ENCODE assay signal across 8 mouse cellular contexts in the genomic region with DNA sequence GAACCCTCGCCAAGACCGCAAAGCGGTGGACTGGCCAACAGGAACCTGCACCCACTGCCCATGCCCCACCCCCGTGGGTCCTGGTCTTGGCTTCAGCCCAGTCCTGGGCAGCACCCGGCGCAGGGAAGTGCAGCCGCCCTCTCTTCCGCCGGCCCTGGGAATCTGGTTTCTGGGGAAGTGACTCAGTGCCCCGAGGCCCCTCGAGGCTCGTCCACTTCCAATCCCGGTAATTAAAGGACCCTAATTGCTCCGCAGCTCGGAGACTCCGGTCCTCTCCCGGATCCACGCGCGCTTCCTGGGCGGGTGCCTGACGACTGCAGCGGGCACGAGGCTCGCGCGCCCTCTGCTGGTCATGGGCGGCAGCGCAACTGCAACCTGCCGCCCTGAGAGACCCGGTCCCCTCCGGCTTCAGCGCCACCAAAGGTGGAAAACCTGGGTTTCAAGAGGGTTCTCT. TPM values are rescaled to one million over a fixed set of nuclear protein-coding genes. Genes with fewer than 3 reads are reported as not detected.
DNase-seq lines count a peak whose midpoint lies in the region; ATAC-seq and TF ChIP-seq lines count a peak whose summit lies in the region.

No protein-coding gene starts in this region.

- H3K27me3 ChIP-seq in forebrain, embryonic 10.5 days (ENCODE audit: poor library complexity, severe bottlenecking) = peaks cover 91% of the 10 kb centered on the region
- peaks cover 10% of the 10 kb centered on the region for H3K27me3 ChIP-seq in heart, embryonic 16.5 days (ENCODE audit: control insufficient read depth, insufficient read depth, low read length)
- H3K27me3 ChIP-seq in neural tube, embryonic 14.5 days (ENCODE audit: control insufficient read depth, insufficient read depth, low read length) = peaks cover 20% of the 10 kb centered on the region
- no peaks in the 10 kb centered on the region for H3K27me3 ChIP-seq in testis, adult 2 months (ENCODE audit: control insufficient read depth, insufficient read depth, low read length)

- ATAC-seq in heart, embryonic 16.5 days (replicated peaks; ENCODE audit: extremely low read depth, insufficient read depth, low FRiP score) = peak; percentile 47
- peak; percentile 32; the same call in 1 of the 2 replicates for ATAC-seq in neural tube, embryonic 14.5 days (ENCODE audit: low read depth)

- peak; percentile 80 to 81 for DNase-seq in CD8-positive naive resting alpha-beta T cell, adult 2 months (ENCODE audit: low read depth in 2 of 2, low spot score in 2 of 2)
- peak; percentile 60 for DNase-seq in c-Kit-negative CD71-positive TER-119-positive erythroid progenitor cells, embryonic 14.5 days (ENCODE audit: low read depth, low spot score)
- DNase-seq in forebrain, embryonic 10.5 days (ENCODE audit: extremely low spot score, low spot score) = peak; percentile 75
- DNase-seq in kidney, postnatal 25 days = peak; percentile 88 to 89
- peak; percentile 80 to 86 for DNase-seq in lung, adult 18-20 months

- no peak for TF ChIP-seq POLR2A in testis, adult 2 months (IDR thresholded peaks at IDR 0.05; ENCODE audit: control insufficient read depth, low read depth, low read length)

- peaks cover 40% of the 10 kb centered on the region for H3K4me1 ChIP-seq in forebrain, embryonic 10.5 days
- peaks cover 24% of the 10 kb centered on the region for H3K4me1 ChIP-seq in heart, embryonic 16.5 days (ENCODE audit: control insufficient read depth, insufficient read depth, low read length)
- 0 out of 2 replicates have a peak, but pooled peaks cover under 1% of the 10 kb centered on the region for H3K4me1 ChIP-seq in neural tube, embryonic 14.5 days (ENCODE audit: control insufficient read depth, insufficient read depth, low read length)
- peaks cover 37% of the 10 kb centered on the region for H3K4me1 ChIP-seq in testis, adult 2 months (ENCODE audit: control insufficient read depth, insufficient read depth, low read length)

- WGBS in forebrain, embryonic 10.5 days = under 1% methylated on average over 33 of the region's 33 CpGs
- under 1% methylated on average over 33 of the region's 33 CpGs for whole genome bisulfite sequencing in heart, embryonic 16.5 days
- 0% methylated on average over 30 of the region's 33 CpGs for WGBS in neural tube, embryonic 14.5 days

- peak; percentile 99 for TF ChIP-seq CTCF in testis, adult 2 months (IDR thresholded peaks at IDR 0.05; ENCODE audit: control insufficient read depth, insufficient read depth, insufficient replicate concordance, low read depth, low read length)

- H3K4me2 ChIP-seq in heart, embryonic 16.5 days (ENCODE audit: low read depth, low read length) = peak overlapping the region; percentile 89
- peak overlapping the region; percentile 51 for H3K4me2 ChIP-seq in neural tube, embryonic 14.5 days (ENCODE audit: low read depth, low read length)

- H3K36me3 ChIP-seq in forebrain, embryonic 10.5 days (replicated peaks) = no peaks in the 10 kb centered on the region
- H3K36me3 ChIP-seq in heart, embryonic 16.5 days (ENCODE audit: control insufficient read depth, insufficient read depth) = no peaks in the 10 kb centered on the region
- H3K36me3 ChIP-seq in neural tube, embryonic 14.5 days (ENCODE audit: control insufficient read depth, insufficient read depth, low read length) = no peaks in the 10 kb centered on the region
- no peaks in the 10 kb centered on the region for H3K36me3 ChIP-seq in testis, adult 2 months (ENCODE audit: control insufficient read depth, insufficient read depth, low read length)

- H3K27ac ChIP-seq in forebrain, embryonic 10.5 days = peak overlapping the region; percentile 76
- H3K27ac ChIP-seq in heart, embryonic 16.5 days (ENCODE audit: low read length) = peak overlapping the region; percentile 41
- no peak overlapping the region for H3K27ac ChIP-seq in neural tube, embryonic 14.5 days (ENCODE audit: low read depth, low read length)
- H3K27ac ChIP-seq in testis, adult 2 months (ENCODE audit: control insufficient read depth, insufficient read depth, low read depth, low read length) = peak overlapping the region; percentile 27

- peak overlapping the region; percentile 80 for H3K9ac ChIP-seq in heart, embryonic 16.5 days (ENCODE audit: low read length)
- 0 out of 2 replicates have a peak overlapping the region, but pooled peaks have one; percentile 25 for H3K9ac ChIP-seq in neural tube, embryonic 14.5 days (replicated peaks; ENCODE audit: low read depth, low read length)

- H3K9me3 ChIP-seq in forebrain, embryonic 10.5 days = no peaks in the 10 kb centered on the region
- no peaks in the 10 kb centered on the region for H3K9me3 ChIP-seq in heart, embryonic 16.5 days (replicated peaks; ENCODE audit: control insufficient read depth, low read length)
- H3K9me3 ChIP-seq in neural tube, embryonic 14.5 days (ENCODE audit: control insufficient read depth, low read length) = no peaks in the 10 kb centered on the region

- peak overlapping the region; percentile 59 for H3K4me3 ChIP-seq in forebrain, embryonic 10.5 days
- peak overlapping the region; percentile 70 for H3K4me3 ChIP-seq in heart, embryonic 16.5 days (ENCODE audit: low read length)
- H3K4me3 ChIP-seq in neural tube, embryonic 14.5 days (ENCODE audit: low read depth, low read length) = peak overlapping the region; percentile 30
- H3K4me3 ChIP-seq in testis, adult 2 months (ENCODE audit: control insufficient read depth, low read depth, low read length) = peak overlapping the region; percentile 78

RNA-seq across cellular contexts. Expression of gene Sh2b3, which starts 5.2 kb away (rescaled TPM):
- 5.4 and 5.5 TPM in 2 replicates for polyA plus RNA-seq in forebrain, embryonic 10.5 days (2016; fragmentation: Nextera tagmentation; extraction: Ambion mirVana)
- 12.0 and 13.3 TPM in 2 replicates for polyA plus RNA-seq in heart, embryonic 16.5 days (2015; fragmentation: Nextera tagmentation; extraction: Ambion mirVana)
- polyA plus RNA-seq in neural tube, embryonic 14.5 days (2014; fragmentation: Nextera tagmentation; extraction: Ambion mirVana) = 6.4 and 8.5 TPM in 2 replicates
- 95.0 and 105 TPM in 2 replicates for polyA plus RNA-seq in testis, adult 2 months (2012; rRNA removed)

RNA-seq across cellular contexts. Expression of gene Pheta1, which starts 6.1 kb away (rescaled TPM):
- 45.3 and 47.8 TPM in 2 replicates for polyA plus RNA-seq in forebrain, embryonic 10.5 days (2016; fragmentation: Nextera tagmentation; extraction: Ambion mirVana)
- polyA plus RNA-seq in heart, embryonic 16.5 days (2015; fragmentation: Nextera tagmentation; extraction: Ambion mirVana) = 15.3 and 19.4 TPM in 2 replicates
- 22.6 and 27.4 TPM in 2 replicates for polyA plus RNA-seq in neural tube, embryonic 14.5 days (2014; fragmentation: Nextera tagmentation; extraction: Ambion mirVana)
- polyA plus RNA-seq in testis, adult 2 months (2012; rRNA removed) = 9.9 and 11.6 TPM in 2 replicates
